Comparison of ENCODE assay signal across 19 mouse cellular contexts in the genomic region with DNA sequence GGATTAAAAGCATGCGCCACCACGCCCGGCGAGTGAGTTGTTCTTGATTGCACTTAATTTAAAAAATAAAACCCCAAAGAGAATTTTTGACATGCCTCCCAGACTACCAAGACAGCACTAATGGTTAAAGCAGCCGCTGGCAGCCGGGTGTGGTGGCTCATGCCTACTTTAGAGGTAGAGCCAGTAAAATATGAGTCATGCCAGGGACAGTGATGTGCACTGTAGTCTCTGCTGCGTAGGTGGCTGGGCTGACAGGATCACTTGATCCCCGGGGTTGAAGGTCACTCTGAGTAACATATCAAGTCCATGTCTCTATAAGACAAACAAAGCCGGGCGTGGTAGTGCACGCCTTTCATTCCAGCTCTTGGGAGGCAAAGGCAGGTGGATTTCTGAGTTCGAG. TPM values are rescaled to one million over a fixed set of nuclear protein-coding genes. Genes with fewer than 3 reads are reported as not detected.
DNase-seq lines count a peak whose midpoint lies in the region; ATAC-seq and TF ChIP-seq lines count a peak whose summit lies in the region.
"Had no signal": no experiment of that assay in that cellular context is flagged by ENCODE, and none has a peak within 500 bp of the region (broad histone marks: within the 10 kb centered on the region; RNA-seq: fewer than 3 reads in every experiment).

No protein-coding gene starts in this region.

- H3K4me2 ChIP-seq in kidney, embryonic 14.5 days (replicated peaks; ENCODE audit: low read depth, low read length): no peak overlapping the region
- H3K4me2 ChIP-seq in hindbrain, postnatal 0 days (ENCODE audit: low read depth, low read length): no peak overlapping the region
- H3K4me2 ChIP-seq: heart, embryonic 12.5 days; kidney, embryonic 15.5 days; neural tube, embryonic 12.5 days had no signal

- WGBS in kidney, adult 2 months: 68% methylated on average over 12 of the region's 12 CpGs
- WGBS in kidney, embryonic 14.5 days: 86% methylated on average over 12 of the region's 12 CpGs
- WGBS in large intestine, adult 2 months: 37% methylated on average over 12 of the region's 12 CpGs
- WGBS in hindbrain, postnatal 0 days: 93% methylated on average over 12 of the region's 12 CpGs

- DNase-seq in kidney, adult 2 months: peak; percentile 52
- peak; percentile 78 for DNase-seq in ES-CJ7 (ENCODE audit: low read depth, low spot score)
- DNase-seq in adrenal gland, postnatal 10 days: peak; percentile 50
- peak; percentile 76 for DNase-seq in large intestine, adult 2 months (ENCODE audit: low read depth, low spot score)
- no peak for DNase-seq in thymus, postnatal 0 days (ENCODE audit: low spot score)
- no peak for DNase-seq in hindbrain, postnatal 0 days (ENCODE audit: low spot score)
- DNase-seq: cerebellum, adult 18-20 months; gastrocnemius, postnatal 36 days; heart, postnatal 4 days; left cerebral cortex, postnatal 4 days; lung, adult 18-20 months; thymus, postnatal 36 days had no signal

- no peak overlapping the region for H3K9ac ChIP-seq in kidney, embryonic 14.5 days (ENCODE audit: low read depth, low read length)
- H3K9ac ChIP-seq in hindbrain, postnatal 0 days (replicated peaks; ENCODE audit: low read length): no peak overlapping the region
- H3K9ac ChIP-seq: heart, embryonic 12.5 days; kidney, embryonic 15.5 days; neural tube, embryonic 12.5 days had no signal

- no peak for TF ChIP-seq CTCF in kidney, adult 2 months (conservative IDR thresholded peaks at IDR 0.05; ENCODE audit: insufficient read depth, insufficient read length, low read depth, low read length)
- no peak for TF ChIP-seq CTCF in hindbrain, postnatal 0 days (IDR thresholded peaks at IDR 0.05; ENCODE audit: low read depth)

- H3K27me3 ChIP-seq in kidney, adult 2 months (replicated peaks; ENCODE audit: control insufficient read depth, insufficient read depth, low read length): no peaks in the 10 kb centered on the region
- no peaks in the 10 kb centered on the region for H3K27me3 ChIP-seq in kidney, embryonic 14.5 days (ENCODE audit: control insufficient read depth, insufficient read depth, low read length)
- H3K27me3 ChIP-seq in hindbrain, postnatal 0 days (ENCODE audit: insufficient read depth, low read length): no peaks in the 10 kb centered on the region
- H3K27me3 ChIP-seq: heart, embryonic 12.5 days; kidney, embryonic 15.5 days; neural tube, embryonic 12.5 days had no signal

- ATAC-seq in kidney, embryonic 14.5 days (ENCODE audit: low FRiP score, low TSS enrichment): no peak
- no peak for ATAC-seq in hindbrain, postnatal 0 days
- ATAC-seq: CD4-positive, CD25-positive, alpha-beta regulatory T cell, adult 4 months; forebrain, embryonic 14.5 days; midbrain, embryonic 16.5 days had no signal

- H3K9me3 ChIP-seq in kidney, embryonic 14.5 days (ENCODE audit: control insufficient read depth, low read length): no peaks in the 10 kb centered on the region
- H3K9me3 ChIP-seq in hindbrain, postnatal 0 days (ENCODE audit: low read length): no peaks in the 10 kb centered on the region
- H3K9me3 ChIP-seq: heart, embryonic 12.5 days; kidney, embryonic 15.5 days; neural tube, embryonic 12.5 days had no signal

- no peaks in the 10 kb centered on the region for H3K36me3 ChIP-seq in kidney, adult 2 months (ENCODE audit: control insufficient read depth, insufficient read depth, low read length)
- H3K36me3 ChIP-seq in kidney, embryonic 14.5 days (ENCODE audit: control insufficient read depth, insufficient read depth, low read length): no peaks in the 10 kb centered on the region
- H3K36me3 ChIP-seq in hindbrain, postnatal 0 days (ENCODE audit: insufficient read depth, low read length): no peaks in the 10 kb centered on the region
- H3K36me3 ChIP-seq: kidney, embryonic 15.5 days; neural tube, embryonic 12.5 days had no signal

- H3K4me1 ChIP-seq in kidney, adult 2 months (ENCODE audit: control insufficient read depth, insufficient read depth, low read length): peaks cover under 1% of the 10 kb centered on the region
- no peaks in the 10 kb centered on the region; the same call in 1 of the 2 replicates for H3K4me1 ChIP-seq in kidney, embryonic 14.5 days (ENCODE audit: control insufficient read depth, insufficient read depth, low read length)
- no peaks in the 10 kb centered on the region for H3K4me1 ChIP-seq in hindbrain, postnatal 0 days (ENCODE audit: insufficient read depth, low read length)
- H3K4me1 ChIP-seq: neural tube, embryonic 12.5 days had no signal

- no peak overlapping the region for H3K27ac ChIP-seq in kidney, adult 2 months (ENCODE audit: insufficient read depth, low read depth, low read length)
- no peak overlapping the region for H3K27ac ChIP-seq in kidney, embryonic 14.5 days (ENCODE audit: low read depth, low read length)
- H3K27ac ChIP-seq in hindbrain, postnatal 0 days: no peak overlapping the region
- H3K27ac ChIP-seq: kidney, embryonic 15.5 days; neural tube, embryonic 12.5 days had no signal

- H3K4me3 ChIP-seq in kidney, adult 2 months (ENCODE audit: insufficient read depth, low read depth, low read length): no peak overlapping the region
- H3K4me3 ChIP-seq in kidney, embryonic 14.5 days (ENCODE audit: low read length): no peak overlapping the region
- H3K4me3 ChIP-seq in hindbrain, postnatal 0 days (ENCODE audit: low read length): no peak overlapping the region
- H3K4me3 ChIP-seq: heart, embryonic 12.5 days; kidney, embryonic 15.5 days; neural tube, embryonic 12.5 days had no signal

- TF ChIP-seq POLR2A in kidney, adult 2 months (IDR thresholded peaks at IDR 0.05; ENCODE audit: low read depth, low read length): no peak

RNA-seq across cellular contexts. Expression of gene Tom1l2, which starts 13.3 kb away (rescaled TPM):
- 95.2 and 125 TPM in 2 replicates for polyA plus RNA-seq in kidney, adult 2 months (2012; rRNA removed)
- polyA plus RNA-seq in kidney, embryonic 14.5 days (2014; fragmentation: Nextera tagmentation; extraction: Ambion mirVana): 11.3 and 19.3 TPM in 2 replicates
- 10 to 100 TPM; 49.9 to 61.5 TPM for total RNA-seq in adrenal gland, postnatal 10 days (2021)
- polyA plus RNA-seq in large intestine, adult 2 months (2012; rRNA removed): 41.5 and 67.3 TPM in 2 replicates
- 12.7 and 17.6 TPM in 2 replicates for polyA plus RNA-seq in thymus, postnatal 0 days (2015; fragmentation: Nextera tagmentation; extraction: Ambion mirVana)
- 109 and 124 TPM in 2 replicates for total RNA-seq in hindbrain, postnatal 0 days (2014; rRNA removed)
- polyA plus RNA-seq in hindbrain, postnatal 0 days (2015; fragmentation: Nextera tagmentation; extraction: Ambion mirVana): 44.7 and 48.2 TPM in 2 replicates

RNA-seq across cellular contexts. Expression of gene Drc3, which starts 13.8 kb away (rescaled TPM):
- polyA plus RNA-seq in kidney, adult 2 months (2012; rRNA removed): 2.6 and 2.8 TPM in 2 replicates
- 1.3 and 1.5 TPM in 2 replicates for polyA plus RNA-seq in kidney, embryonic 14.5 days (2014; fragmentation: Nextera tagmentation; extraction: Ambion mirVana)
- total RNA-seq in adrenal gland, postnatal 10 days (2021): 1 to 10 TPM; 1.1 to 1.5 TPM
- 0.26 and 0.67 TPM in 2 replicates for polyA plus RNA-seq in large intestine, adult 2 months (2012; rRNA removed)
- polyA plus RNA-seq in thymus, postnatal 0 days (2015; fragmentation: Nextera tagmentation; extraction: Ambion mirVana): 3.6 and 4.5 TPM in 2 replicates
- 8.4 and 12.4 TPM in 2 replicates for total RNA-seq in hindbrain, postnatal 0 days (2014; rRNA removed)
- polyA plus RNA-seq in hindbrain, postnatal 0 days (2015; fragmentation: Nextera tagmentation; extraction: Ambion mirVana): 6.8 and 7.9 TPM in 2 replicates

Comparison
In these comparisons a context has a peak if more than half of its experiments do, and no peak if none do; other contexts are left out.
1. DNase-seq: peak in kidney, adult 2 months (single experiment), ES-CJ7 (single experiment), adrenal gland, postnatal 10 days (single experiment) and large intestine, adult 2 months (single experiment); none in thymus, postnatal 0 days (single experiment) and hindbrain, postnatal 0 days (single experiment).